Mouse (Mus musculus): Measurements from ENCODE around the gene Slc38a9.
A peak's percentile ranks its signal among the peaks of the same experiment; 100 is the strongest.

Gene Slc38a9

GRCm38 (mm10) chr13:112745936-112746694 is 85.6 kb downstream of the Slc38a9 start:
- no peak for DNase-seq (ENCODE audit: low read depth)

GRCm38 (mm10) chr13:112746695-112747055 is 86.1 kb downstream of the Slc38a9 start:
- DNase-seq (ENCODE audit: low read depth): no peak

GRCm38 (mm10) chr13:112747808-112748430 is 87.4 kb downstream of the Slc38a9 start:
- no peak for DNase-seq (ENCODE audit: low read depth)

- no peak for DNase-seq (ENCODE audit: low read depth)
Observed at GRCm38 (mm10) chr13:112748808-112749510, 88.4 kb downstream of the Slc38a9 start.

- no peak for DNase-seq (ENCODE audit: low read depth)
Observed at GRCm38 (mm10) chr13:112749881-112750280, 89.3 kb downstream of the Slc38a9 start.

GRCm38 (mm10) chr13:112751454-112752308 is 91.1 kb downstream of the Slc38a9 start:
- DNase-seq (ENCODE audit: low read depth): no peak

GRCm38 (mm10) chr13:112752309-112752975 is 91.9 kb downstream of the Slc38a9 start:
- no peak for DNase-seq (ENCODE audit: low read depth)

GRCm38 (mm10) chr13:112753522-112753921 is 93.0 kb downstream of the Slc38a9 start:
- DNase-seq (ENCODE audit: low read depth): no peak

GRCm38 (mm10) chr13:112754871-112755270 is 94.3 kb downstream of the Slc38a9 start:
- DNase-seq (ENCODE audit: low read depth): no peak

GRCm38 (mm10) chr13:112755507-112756010 is 95.0 kb downstream of the Slc38a9 start:
- no peak for DNase-seq (ENCODE audit: low read depth)

- DNase-seq (ENCODE audit: low read depth): no peak
Observed at GRCm38 (mm10) chr13:112757395-112757794, 96.8 kb downstream of the Slc38a9 start.

GRCm38 (mm10) chr13:112758546-112759090 is 98.1 kb downstream of the Slc38a9 start:
- no peak for DNase-seq (ENCODE audit: low read depth)

GRCm38 (mm10) chr13:112759364-112759763 is 98.8 kb downstream of the Slc38a9 start:
- DNase-seq (ENCODE audit: low read depth): no peak

- DNase-seq (ENCODE audit: low read depth): peak; percentile 44
Observed at GRCm38 (mm10) chr13:112759777-112760537, 99.4 kb downstream of the Slc38a9 start.

- peak; percentile 21 for DNase-seq (ENCODE audit: low read depth)
Observed at GRCm38 (mm10) chr13:112760538-112760881, 100.0 kb downstream of the Slc38a9 start.

- DNase-seq (ENCODE audit: low read depth): no peak
Observed at GRCm38 (mm10) chr13:112761787-112762186, 101.2 kb downstream of the Slc38a9 start.

GRCm38 (mm10) chr13:112762548-112762947 is 102.0 kb downstream of the Slc38a9 start:
- DNase-seq (ENCODE audit: low read depth): no peak

- DNase-seq (ENCODE audit: low read depth): no peak
Observed at GRCm38 (mm10) chr13:112763531-112764091, 103.1 kb downstream of the Slc38a9 start.

- DNase-seq (ENCODE audit: low read depth): no peak
Observed at GRCm38 (mm10) chr13:112764556-112764955, 104.0 kb downstream of the Slc38a9 start.

- peak; percentile 38 for DNase-seq (ENCODE audit: low read depth)
Observed at GRCm38 (mm10) chr13:112765654-112766053, 105.1 kb downstream of the Slc38a9 start.
